Mouse (Mus musculus) MEL (cell line): Measurements from ENCODE around the gene Gm13889. TPM values are rescaled to one million over a fixed set of nuclear protein-coding genes. Genes with fewer than 3 reads are reported as not detected.
A peak's percentile ranks its signal among the peaks of the same experiment; 100 is the strongest.

Source experiments
- DNase-seq: peaks from one replicate; pipeline ENCODE4 v3.0.0; 2011; ENCODE audit warnings: low read depth, low spot score
- H3K27ac ChIP-seq: 2 replicates; pipeline ENCODE4 v1.5.1; 2012; ENCODE audit warnings: low read depth, mild to moderate bottlenecking, control low read depth, low read length, moderate library complexity; ENCODE audit not compliant: control insufficient read depth
- H3K27me3 ChIP-seq, 2 experiments: fragments of 150-350 bp in 1 of 2; sonication (generic) in 1 of 2; 2 replicates each; pipeline ENCODE4 v1.6.1; 2012; ENCODE audit warnings: low read length in 2 of 2, mild to moderate bottlenecking in 2 of 2, improper control_type of control experiment in 1 of 2, moderate library complexity in 1 of 2; ENCODE audit not compliant: insufficient read depth in 2 of 2, control insufficient read depth in 1 of 2
- H3K36me3 ChIP-seq, 2 experiments: 2 replicates each; pipeline ENCODE4 v1.6.1; 2012 to 2014; ENCODE audit warnings: low read length in 2 of 2, improper control_type of control experiment in 1 of 2, inconsistent platforms in 1 of 2, mild to moderate bottlenecking in 1 of 2; ENCODE audit not compliant: insufficient read depth in 2 of 2, control insufficient read depth in 1 of 2
- H3K4me1 ChIP-seq, 2 experiments: fragments of 150-350 bp in 1 of 2; sonication (generic) in 1 of 2; 2 replicates each; pipeline ENCODE4 v1.6.1; 2012; ENCODE audit warnings: low read length in 2 of 2, improper control_type of control experiment in 1 of 2, mild to moderate bottlenecking in 1 of 2; ENCODE audit not compliant: insufficient read depth in 2 of 2, control insufficient read depth in 1 of 2
- H3K4me3 ChIP-seq, 2 experiments: fragments of 150-350 bp in 1 of 2; sonication (generic) in 1 of 2; 2 replicates each; pipeline ENCODE4 v1.5.1; 2012; ENCODE audit warnings: low read depth in 2 of 2, low read length in 2 of 2, mild to moderate bottlenecking in 2 of 2, moderate library complexity in 2 of 2, control low read depth in 1 of 2, improper control_type of control experiment in 1 of 2; ENCODE audit not compliant: control insufficient read depth in 1 of 2, insufficient read depth in 1 of 2
- H3K79me2 ChIP-seq: 2 replicates; pipeline ENCODE4 v1.6.1; 2012; ENCODE audit warnings: mild to moderate bottlenecking, low read length, moderate library complexity; ENCODE audit not compliant: control insufficient read depth, poor library complexity, insufficient read depth
- H3K9ac ChIP-seq: 2 replicates; pipeline ENCODE4 v1.6.1; 2012; ENCODE audit warnings: low read depth, mild to moderate bottlenecking, control low read depth, low read length, moderate library complexity; ENCODE audit not compliant: control insufficient read depth, poor library complexity, severe bottlenecking
- H3K9me3 ChIP-seq: fragments of 150-350 bp; sonication (generic); replicated peaks from 2 replicates; pipeline ENCODE4 v1.6.1; 2012; ENCODE audit warnings: mild to moderate bottlenecking, low read length, improper control_type of control experiment, moderate library complexity; ENCODE audit not compliant: insufficient read depth
- GATA1 ChIP-seq: IDR thresholded peaks from 2 replicates; pipeline ENCODE4 v1.6.1; 2011; ENCODE audit warnings: low read depth, low read length, improper control_type of control experiment
- JUND ChIP-seq: IDR thresholded peaks from 2 replicates; pipeline ENCODE4 v1.6.1; 2011; ENCODE audit warnings: low read depth, mild to moderate bottlenecking, improper control_type of control experiment, low read length
- MAX ChIP-seq: IDR thresholded peaks from 2 replicates; pipeline ENCODE4 v1.6.1; 2011; ENCODE audit warnings: low read length, improper control_type of control experiment
- MYC ChIP-seq: IDR thresholded peaks from 2 replicates; pipeline ENCODE4 v1.6.1; 2011; ENCODE audit warnings: low read depth, mild to moderate bottlenecking, low read length, improper control_type of control experiment, moderate library complexity
- NELFE ChIP-seq: IDR thresholded peaks from 2 replicates; pipeline ENCODE4 v1.6.1; 2011; ENCODE audit warnings: low read depth, low read length, improper control_type of control experiment
- POLR2AphosphoS2 ChIP-seq: IDR thresholded peaks from 2 replicates; pipeline ENCODE4 v1.6.1; 2011; ENCODE audit warnings: low read length, improper control_type of control experiment
- POLR2AphosphoS5 ChIP-seq: IDR thresholded peaks from 2 replicates; pipeline ENCODE4 v1.6.1; 2012; ENCODE audit warnings: low read depth, borderline replicate concordance, mild to moderate bottlenecking, inconsistent platforms, low read length, moderate library complexity, mixed read lengths
- RAD21 ChIP-seq: IDR thresholded peaks from 2 replicates; pipeline ENCODE4 v1.6.1; 2011; ENCODE audit warnings: mild to moderate bottlenecking, low read depth, low read length, improper control_type of control experiment
- RCOR1 ChIP-seq: IDR thresholded peaks from 2 replicates; pipeline ENCODE4 v1.6.1; 2012; ENCODE audit warnings: low read depth, mild to moderate bottlenecking, inconsistent platforms, low read length, improper control_type of control experiment
- SIN3A ChIP-seq: IDR thresholded peaks from 2 replicates; pipeline ENCODE4 v1.6.1; 2012; ENCODE audit warnings: low read length, improper control_type of control experiment, inconsistent platforms
- SMC3 ChIP-seq: IDR thresholded peaks from 2 replicates; pipeline ENCODE4 v1.6.1; 2011; ENCODE audit warnings: low read depth, low read length, improper control_type of control experiment
- UBTF ChIP-seq: IDR thresholded peaks from 2 replicates; pipeline ENCODE4 v1.6.1; 2012; ENCODE audit warnings: low read depth, mild to moderate bottlenecking, inconsistent platforms, low read length, improper control_type of control experiment, moderate library complexity, borderline replicate concordance; ENCODE audit not compliant: insufficient read depth
- polyA plus RNA-seq, 2 experiments: library from polyadenylated mRNA; stranded (reverse) in 1 of 2; unstranded in 1 of 2; fragments of >175 nt in 1 of 2; fragments of >200 nt in 1 of 2; gene quantifications; 2 replicates each; pipeline versions ENCODE4 v1.2.1 to v1.2.4; 2012; ENCODE audit warnings: low replicate concordance in 2 of 2, low read depth in 1 of 2; ENCODE audit not compliant: insufficient read length in 2 of 2, insufficient read depth in 1 of 2, missing spikeins in 1 of 2
- total RNA-seq: library from RNA; depleted of rRNA; stranded (reverse); fragments of 300-350 nt; gene quantifications from 2 replicates; pipeline ENCODE4 v1.2.3, GENCODE M21; 2012

The Gm13889 gene
- total and polyA plus RNA-seq, 3 experiments, result not detected

- H3K27me3 ChIP-seq, result peaks cover 2 to 10% of the 10 kb centered on the region in 2 experiments
- TF ChIP-seq POLR2AphosphoS5 (no peak), UBTF (no peak)
- TF ChIP-seq, all 39 proteins: peak for 0
- Histone ChIP-seq H3K79me2 (no peaks in the 10 kb centered on the region), H3K4me3 (no peak overlapping the region), H3K9ac (no peak overlapping the region), H3K36me3 (no peaks in the 10 kb centered on the region), H3K4me1 (no peaks in the 10 kb centered on the region), H3K27ac (no peak overlapping the region), H3K9me3 (no peaks in the 10 kb centered on the region)
- DNase-seq, result no peak
These were observed 15.3 kb downstream of the Gm13889 start for GRCm38 (mm10) chr2:93941670-93942069.

- TF ChIP-seq NELFE, result no peak
- no peak for TF ChIP-seq UBTF
- no peak for TF ChIP-seq SMC3
- no peak for TF ChIP-seq MAX
- no peak for TF ChIP-seq SIN3A
- Histone ChIP-seq H3K9ac (no peak overlapping the region), H3K27ac (no peak overlapping the region), H3K4me1 (no peaks in the 10 kb centered on the region), H3K9me3 (no peaks in the 10 kb centered on the region), H3K4me3 (no peak overlapping the region), H3K79me2 (no peaks in the 10 kb centered on the region), H3K27me3 (peaks cover 2 to 14% of the 10 kb centered on the region in 2 experiments), H3K36me3 (no peaks in the 10 kb centered on the region)
- DNase-seq, result peak; percentile 23
These were observed 18.5 kb downstream of the Gm13889 start for GRCm38 (mm10) chr2:93938534-93938933.

- no peak overlapping the region for H3K9ac ChIP-seq
- H3K79me2 ChIP-seq, result no peaks in the 10 kb centered on the region
- no peak for DNase-seq
- peaks cover 6 to 12% of the 10 kb centered on the region in 2 experiments for H3K27me3 ChIP-seq
- no peak for TF ChIP-seq GATA1
- TF ChIP-seq MAX, result no peak
- no peak for TF ChIP-seq POLR2AphosphoS2
- no peak for TF ChIP-seq MYC
- no peak for TF ChIP-seq RAD21
- TF ChIP-seq RCOR1, result no peak
- no peak for TF ChIP-seq JUND
- H3K36me3 ChIP-seq, result no peaks in the 10 kb centered on the region
- H3K9me3 ChIP-seq, result no peaks in the 10 kb centered on the region
- no peaks in the 10 kb centered on the region for H3K4me1 ChIP-seq
- H3K4me3 ChIP-seq, result no peak overlapping the region
- no peak overlapping the region for H3K27ac ChIP-seq
These were observed 28.1 kb downstream of the Gm13889 start for GRCm38 (mm10) chr2:93928866-93929265.
